Mouse (Mus musculus): ENCODE results near the gene Col4a2. TPM values are rescaled to one million over a fixed set of nuclear protein-coding genes. Genes with fewer than 3 reads are reported as not detected.

Col4a2 gene
- polyA plus RNA-seq, 1 experiment from 2014 or later = 39.1 TPM

DNA sequence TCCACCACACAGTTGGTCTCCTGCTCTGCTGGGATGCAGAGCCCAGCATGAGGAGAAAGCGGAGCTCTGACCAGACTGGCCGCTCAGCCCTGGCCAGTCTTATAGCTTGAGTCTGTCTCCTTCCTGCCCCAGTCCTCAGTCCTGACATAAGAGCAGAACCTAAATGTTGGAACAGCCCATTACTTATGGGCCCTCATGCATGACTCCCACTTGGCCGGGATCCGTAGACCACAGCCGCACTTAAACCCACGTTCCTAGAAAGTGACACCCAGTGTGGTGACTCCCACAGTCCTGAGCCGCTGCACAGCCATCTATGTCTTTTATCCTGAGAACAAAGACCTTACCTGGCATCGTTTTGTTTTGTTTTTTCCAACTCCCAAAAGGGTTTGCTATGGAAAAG, 2.0 kb downstream of the Col4a2 start:
- Histone ChIP-seq H3K9me3 (no peaks in the 10 kb centered on the region), H3K4me3 (replicated peaks) (no peak overlapping the region), H3K27ac (no peak overlapping the region), H3K27me3 (peaks cover 75% of the 10 kb centered on the region), H3K9ac (replicated peaks) (no peak overlapping the region), H3K4me2 (replicated peaks) (peak overlapping the region; percentile 88; the same call in 1 of the 2 replicates), H3K36me3 (no peaks in the 10 kb centered on the region), H3K4me1 (replicated peaks) (peaks cover 26% of the 10 kb centered on the region)
- no peak for ATAC-seq
- WGBS = 72% methylated on average over 8 of the region's 8 CpGs

- no peak for ATAC-seq
- no peaks in the 10 kb centered on the region for H3K36me3 ChIP-seq
- H3K27me3 ChIP-seq = peaks cover 68% of the 10 kb centered on the region
- H3K9ac ChIP-seq (replicated peaks) = no peak overlapping the region
- peaks cover 26% of the 10 kb centered on the region for H3K4me1 ChIP-seq (replicated peaks)
- no peaks in the 10 kb centered on the region for H3K9me3 ChIP-seq
- WGBS = 83% methylated on average over 16 of the region's 16 CpGs
- H3K27ac ChIP-seq = no peak overlapping the region
- H3K4me3 ChIP-seq (replicated peaks) = no peak overlapping the region
- 0 out of 2 replicates have a peak overlapping the region, but pooled peaks have one; percentile 5 for H3K4me2 ChIP-seq (replicated peaks)
Measured at GRCm38 (mm10) chr8:11315179-11315943, 2.8 kb downstream of the Col4a2 start.

DNA sequence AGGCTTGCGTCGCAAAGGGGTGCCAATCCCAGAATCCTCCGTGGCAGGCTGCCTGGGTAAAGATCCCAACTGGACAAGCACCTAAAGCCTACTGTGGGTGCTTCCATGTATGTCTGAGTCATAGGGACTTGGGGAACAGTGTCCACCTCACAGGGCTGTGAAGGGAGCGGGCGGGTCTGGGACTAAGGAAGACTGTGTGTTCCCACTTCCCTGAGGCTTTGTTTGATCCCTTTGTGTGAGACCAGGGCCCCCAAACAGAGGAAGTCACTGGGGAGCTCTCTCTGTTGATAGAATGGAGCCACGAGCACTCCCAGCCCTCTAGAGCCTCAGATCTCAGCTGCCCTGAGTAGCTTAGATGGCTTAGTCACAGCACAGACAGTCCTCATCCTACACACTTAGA, 3.5 kb downstream of the Col4a2 start:
- peaks cover 60% of the 10 kb centered on the region for H3K27me3 ChIP-seq
- H3K27ac ChIP-seq = no peak overlapping the region

DNA sequence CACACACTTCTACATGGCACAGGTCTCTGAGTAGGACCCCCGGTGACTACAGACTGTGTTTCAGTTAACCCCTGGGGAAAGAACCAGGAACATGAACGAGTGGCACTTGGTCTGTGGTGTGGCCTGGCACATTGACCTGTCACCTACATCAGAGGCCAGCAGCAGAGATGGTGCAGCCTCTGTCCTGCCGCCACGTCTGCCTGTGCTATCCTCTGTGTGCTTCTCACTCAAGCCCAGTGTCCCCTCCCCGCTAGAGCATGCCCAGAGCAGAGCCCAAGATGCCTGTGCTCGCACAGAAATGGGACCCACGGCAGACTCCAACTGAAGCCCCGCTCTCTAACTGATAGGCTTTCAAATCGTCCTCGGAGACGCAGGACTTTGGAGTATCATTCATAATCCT, 6.8 kb downstream of the Col4a2 start:
- Histone ChIP-seq H3K4me2 (replicated peaks) (no peak overlapping the region), H3K4me3 (replicated peaks) (no peak overlapping the region), H3K9me3 (no peaks in the 10 kb centered on the region), H3K27me3 (peaks cover 27% of the 10 kb centered on the region), H3K27ac (no peak overlapping the region), H3K9ac (replicated peaks) (no peak overlapping the region), H3K36me3 (no peaks in the 10 kb centered on the region), H3K4me1 (replicated peaks) (no peaks in the 10 kb centered on the region)
- WGBS = 88% methylated on average over 11 of the region's 11 CpGs
- ATAC-seq = no peak

More for the DNA sequence above, 3.5 kb downstream of the Col4a2 start:
- no peaks in the 10 kb centered on the region for H3K36me3 ChIP-seq
- H3K4me3 ChIP-seq (replicated peaks) = no peak overlapping the region
- 75% methylated on average over 6 of the region's 6 CpGs for WGBS
- H3K4me1 ChIP-seq (replicated peaks) = peaks cover 26% of the 10 kb centered on the region
- no peaks in the 10 kb centered on the region for H3K9me3 ChIP-seq
- no peak overlapping the region for H3K4me2 ChIP-seq (replicated peaks)
- no peak overlapping the region for H3K9ac ChIP-seq (replicated peaks)
- no peak for ATAC-seq

DNA sequence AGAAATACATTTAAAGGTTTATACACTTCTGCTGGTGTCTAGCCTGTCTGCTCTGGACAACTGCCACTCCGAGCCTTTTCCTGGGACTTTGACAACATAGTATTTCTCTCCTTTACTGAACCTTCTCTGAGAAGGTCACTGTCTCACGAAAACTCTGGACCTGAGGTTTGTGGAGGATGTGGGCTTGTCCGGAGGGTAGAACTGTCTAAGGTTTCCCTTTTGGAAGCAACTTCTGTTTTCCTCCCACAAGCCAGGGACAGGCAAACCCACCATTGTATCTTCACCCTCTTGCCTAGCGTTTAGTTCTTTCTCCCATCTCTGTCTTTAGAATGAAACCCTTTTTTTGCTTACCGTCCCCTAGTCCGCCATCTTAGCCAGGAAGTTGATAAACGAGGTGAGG, 9.2 kb downstream of the Col4a2 start:
- Histone ChIP-seq H3K9me3 (no peaks in the 10 kb centered on the region), H3K4me2 (replicated peaks) (no peak overlapping the region), H3K36me3 (no peaks in the 10 kb centered on the region), H3K9ac (replicated peaks) (no peak overlapping the region), H3K27me3 (peaks cover 3% of the 10 kb centered on the region; the same call in 1 of the 2 replicates), H3K4me3 (replicated peaks) (no peak overlapping the region), H3K27ac (no peak overlapping the region), H3K4me1 (replicated peaks) (no peaks in the 10 kb centered on the region)
- WGBS = 92% methylated on average over 7 of the region's 7 CpGs
- no peak for ATAC-seq

GRCm38 (mm10) chr8:11322724-11323585, 10.3 kb downstream of the Col4a2 start:
- H3K36me3 ChIP-seq = no peaks in the 10 kb centered on the region
- ATAC-seq = no peak
- no peaks in the 10 kb centered on the region for H3K27me3 ChIP-seq
- H3K27ac ChIP-seq = no peak overlapping the region
- H3K4me3 ChIP-seq (replicated peaks) = no peak overlapping the region
- no peak overlapping the region for H3K4me2 ChIP-seq (replicated peaks)
- H3K4me1 ChIP-seq (replicated peaks) = no peaks in the 10 kb centered on the region
- H3K9me3 ChIP-seq = no peaks in the 10 kb centered on the region
- H3K9ac ChIP-seq (replicated peaks) = no peak overlapping the region
- WGBS = 91% methylated on average over 5 of the region's 5 CpGs

DNA sequence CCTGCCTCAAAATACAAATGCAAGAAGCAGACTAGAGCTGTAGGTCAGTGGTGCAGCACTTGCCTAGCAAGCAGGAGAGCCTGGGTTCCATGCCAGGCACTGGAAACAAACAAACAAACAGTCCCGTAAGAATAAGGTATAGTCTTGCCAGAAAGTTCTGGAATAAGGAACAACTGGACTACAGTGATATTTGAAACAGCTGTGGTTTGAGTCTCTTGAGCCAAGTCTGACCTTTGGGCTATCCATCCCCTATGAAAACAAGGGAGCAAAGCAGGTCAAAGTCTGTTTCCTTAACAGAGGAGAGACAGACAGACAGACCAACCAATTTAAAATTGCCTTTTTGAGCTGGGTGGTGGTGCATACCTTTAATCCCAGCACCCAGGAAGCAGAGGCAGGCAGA, 11.1 kb downstream of the Col4a2 start:
- Histone ChIP-seq H3K36me3 (no peaks in the 10 kb centered on the region), H3K4me1 (replicated peaks) (no peaks in the 10 kb centered on the region), H3K27me3 (no peaks in the 10 kb centered on the region), H3K9me3 (no peaks in the 10 kb centered on the region), H3K27ac (no peak overlapping the region), H3K4me3 (replicated peaks) (no peak overlapping the region), H3K4me2 (replicated peaks) (no peak overlapping the region), H3K9ac (replicated peaks) (no peak overlapping the region)
- ATAC-seq = no peak
- WGBS = 81% methylated on average over 1 of the region's 1 CpGs

DNA sequence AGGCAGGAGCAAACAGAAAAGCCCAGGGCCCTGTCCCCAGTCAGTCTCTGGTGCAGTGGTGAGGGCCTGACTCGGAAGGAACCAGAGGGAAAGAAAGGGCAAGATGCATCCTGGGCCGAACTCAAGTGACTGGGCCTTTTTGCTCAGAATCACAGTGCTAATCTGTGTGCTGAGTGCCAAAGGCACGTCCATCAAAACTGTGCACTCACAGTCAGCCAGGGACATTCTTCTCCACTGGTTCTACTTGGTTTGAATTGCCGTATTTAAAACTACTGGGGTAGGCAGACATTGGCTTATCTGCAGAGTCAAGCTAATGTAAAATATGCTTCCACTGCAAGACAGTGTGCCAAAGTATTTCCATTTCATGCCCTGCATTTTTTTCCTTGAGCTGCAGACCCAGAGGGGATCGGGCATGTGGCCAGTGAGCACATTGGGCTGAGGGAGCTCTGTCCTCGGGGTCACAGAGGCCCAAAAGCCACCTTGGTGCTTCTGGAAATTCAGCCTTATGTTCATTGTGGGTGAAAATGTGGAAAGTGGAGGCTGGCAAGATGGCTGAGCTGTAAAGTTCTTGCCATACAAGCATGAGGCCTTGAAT, 12.3 kb downstream of the Col4a2 start:
- Histone ChIP-seq H3K4me3 (replicated peaks) (no peak overlapping the region), H3K27me3 (no peaks in the 10 kb centered on the region), H3K9me3 (no peaks in the 10 kb centered on the region), H3K9ac (replicated peaks) (no peak overlapping the region), H3K4me2 (replicated peaks) (no peak overlapping the region), H3K4me1 (replicated peaks) (no peaks in the 10 kb centered on the region), H3K27ac (no peak overlapping the region), H3K36me3 (no peaks in the 10 kb centered on the region)
- ATAC-seq = no peak
- WGBS = 83% methylated on average over 6 of the region's 6 CpGs

GRCm38 (mm10) chr8:11327298-11327697, 14.7 kb downstream of the Col4a2 start:
- Histone ChIP-seq H3K27me3 (no peaks in the 10 kb centered on the region), H3K9ac (replicated peaks) (no peak overlapping the region), H3K4me2 (replicated peaks) (no peak overlapping the region), H3K4me3 (replicated peaks) (no peak overlapping the region), H3K27ac (no peak overlapping the region), H3K4me1 (replicated peaks) (no peaks in the 10 kb centered on the region), H3K36me3 (no peaks in the 10 kb centered on the region), H3K9me3 (no peaks in the 10 kb centered on the region)
- ATAC-seq = no peak
- WGBS = 65% methylated on average over 4 of the region's 4 CpGs

GRCm38 (mm10) chr8:11327722-11328417, 15.3 kb downstream of the Col4a2 start:
- H3K4me1 ChIP-seq (replicated peaks) = no peaks in the 10 kb centered on the region
- WGBS = 45% methylated on average over 5 of the region's 5 CpGs
- no peaks in the 10 kb centered on the region for H3K9me3 ChIP-seq
- H3K9ac ChIP-seq (replicated peaks) = no peak overlapping the region
- no peak overlapping the region for H3K27ac ChIP-seq
- H3K27me3 ChIP-seq = no peaks in the 10 kb centered on the region
- no peak for ATAC-seq
- H3K4me2 ChIP-seq (replicated peaks) = no peak overlapping the region
- no peak overlapping the region for H3K4me3 ChIP-seq (replicated peaks)
- H3K36me3 ChIP-seq = no peaks in the 10 kb centered on the region

DNA sequence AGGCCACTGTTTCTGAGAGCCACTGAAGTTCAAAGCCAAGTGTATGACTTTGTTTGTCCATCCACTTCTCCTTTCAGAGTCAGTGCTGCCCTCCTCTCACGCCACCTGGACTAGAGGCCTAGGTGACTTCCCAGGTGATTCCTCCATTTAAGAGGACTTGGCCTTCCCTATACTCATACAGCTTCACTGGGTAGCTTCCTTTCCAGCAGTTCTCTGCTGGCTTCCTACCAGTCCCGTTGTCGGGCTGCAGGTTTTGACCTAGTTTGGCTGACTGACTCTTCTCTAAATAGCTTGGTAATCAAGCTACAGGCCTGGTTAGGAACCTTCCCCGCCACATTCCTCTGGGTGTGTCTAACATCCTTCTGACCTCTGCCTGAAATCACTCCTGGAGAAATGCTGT, 19.0 kb downstream of the Col4a2 start:
- Histone ChIP-seq H3K27me3 (no peaks in the 10 kb centered on the region), H3K4me1 (replicated peaks) (peaks cover 5% of the 10 kb centered on the region; the same call in 1 of the 2 replicates), H3K27ac (no peak overlapping the region), H3K4me3 (replicated peaks) (no peak overlapping the region), H3K4me2 (replicated peaks) (no peak overlapping the region), H3K9ac (replicated peaks) (no peak overlapping the region), H3K9me3 (no peaks in the 10 kb centered on the region), H3K36me3 (no peaks in the 10 kb centered on the region)
- ATAC-seq = no peak
- WGBS = 83% methylated on average over 4 of the region's 4 CpGs
